In genomic region chr1:170550649-170551440, GRCm38 (mm10) we compare ENCODE assay signal across 11 mouse cellular contexts. TPM values are rescaled to one million over a fixed set of nuclear protein-coding genes. Genes with fewer than 3 reads are reported as not detected.
DNase-seq lines count a peak whose midpoint lies in the region; ATAC-seq and TF ChIP-seq lines count a peak whose summit lies in the region.
"Had no signal": no experiment of that assay in that cellular context is flagged by ENCODE, and none has a peak within 500 bp of the region (broad histone marks: within the 10 kb centered on the region; RNA-seq: fewer than 3 reads in every experiment).

No protein-coding gene starts in this region.

- H3K9ac ChIP-seq in heart, embryonic 15.5 days, result peak overlapping the region; percentile 10; the same call in 1 of the 2 replicates
- H3K9ac ChIP-seq: embryonic facial prominence, embryonic 15.5 days had no signal

- TF ChIP-seq CTCF in layer of hippocampus, adult 2 months (conservative IDR thresholded peaks at IDR 0.05), result no peak

- H3K27me3 ChIP-seq in heart, embryonic 15.5 days, result no peaks in the 10 kb centered on the region
- H3K27me3 ChIP-seq: embryonic facial prominence, embryonic 15.5 days had no signal

- peaks cover 60% of the 10 kb centered on the region for H3K4me1 ChIP-seq in heart, embryonic 15.5 days (replicated peaks)

- no peak for DNase-seq in layer of hippocampus, adult 2 months (ENCODE audit: low spot score in 2 of 2)
- DNase-seq in layer of hippocampus, adult 9-11 months, result no peak
- peak; percentile 60 to 71 for DNase-seq in heart, adult 18-20 months
- peak; percentile 45 for DNase-seq in kidney, postnatal 10 days
- no peak for DNase-seq in thymus, postnatal 0 days (ENCODE audit: low spot score)
- no peak for DNase-seq in spleen, adult 18-20 months
- DNase-seq: cerebellum, adult 11 months; right cerebral cortex, postnatal 14 days had no signal

- no peaks in the 10 kb centered on the region for H3K36me3 ChIP-seq in heart, embryonic 15.5 days
- H3K36me3 ChIP-seq: embryonic facial prominence, embryonic 15.5 days had no signal

- H3K4me2 ChIP-seq in heart, embryonic 15.5 days, result 0 out of 2 replicates have a peak overlapping the region, but pooled peaks have one; percentile 11
- H3K4me2 ChIP-seq: embryonic facial prominence, embryonic 15.5 days had no signal

- H3K4me3 ChIP-seq in layer of hippocampus, adult 2 months, result no peak overlapping the region
- H3K4me3 ChIP-seq in heart, embryonic 15.5 days, result no peak overlapping the region
- H3K4me3 ChIP-seq: embryonic facial prominence, embryonic 15.5 days had no signal

- 13% methylated on average over 8 of the region's 8 CpGs for WGBS in heart, embryonic 15.5 days

- no peaks in the 10 kb centered on the region for H3K9me3 ChIP-seq in heart, embryonic 15.5 days (replicated peaks)
- H3K9me3 ChIP-seq: embryonic facial prominence, embryonic 15.5 days had no signal

- peak; percentile 29; the same call in 1 of the 2 replicates for ATAC-seq in heart, embryonic 15.5 days (replicated peaks; ENCODE audit: insufficient number of reproducible peaks, insufficient read depth, low FRiP score, low read depth)
- ATAC-seq: inflammation-experienced regulatory T-cells, adult 6 months had no signal

- H3K27ac ChIP-seq in layer of hippocampus, adult 2 months, result peak overlapping the region; percentile 91
- H3K27ac ChIP-seq in heart, embryonic 15.5 days, result peak overlapping the region; percentile 83
- H3K27ac ChIP-seq: embryonic facial prominence, embryonic 15.5 days had no signal

RNA-seq across cellular contexts. Expression of gene Nos1ap, which starts 38.8 kb away (rescaled TPM):
- 100 to 1,000 TPM; 207 to 209 TPM for total RNA-seq in layer of hippocampus, adult 2 months (2021)
- 10 to 100 TPM; 17.4 to 23.6 TPM for total RNA-seq in heart, adult 18-20 months (2021)
- polyA plus RNA-seq in heart, embryonic 15.5 days (2015; fragmentation: Nextera tagmentation; extraction: Ambion mirVana), result 13.7 and 16.4 TPM in 2 replicates
- polyA plus RNA-seq in thymus, postnatal 0 days (2015; fragmentation: Nextera tagmentation; extraction: Ambion mirVana), result 0.86 and 1.8 TPM in 2 replicates
- polyA plus RNA-seq: inflammation-experienced regulatory T-cells, adult 6 months had no signal

Comparison
In these comparisons a context has a peak if more than half of its experiments do, and no peak if none do; other contexts are left out.
1. DNase-seq: peak in heart, adult 18-20 months (2 of 2) and kidney, postnatal 10 days (single experiment); none in layer of hippocampus, adult 2 months (0 of 2), layer of hippocampus, adult 9-11 months (single experiment), thymus, postnatal 0 days (single experiment) and spleen, adult 18-20 months (0 of 2).
2. RNA of gene Nos1ap, which starts 38.8 kb away (total RNA-seq): 207 to 209 TPM in layer of hippocampus, adult 2 months; 17.4 to 23.6 TPM in heart, adult 18-20 months; every median in the first group is over 4 times any median in the second.